Mouse (Mus musculus) erythroblast, embryonic 14.5 days (primary cell): Measurements from ENCODE around the gene Kcnma1. TPM values are rescaled to one million over a fixed set of nuclear protein-coding genes. Genes with fewer than 3 reads are reported as not detected.

Experiments used
- H3K27me3 ChIP-seq: 2 replicates; pipeline ENCODE4 v1.6.1; 2012; ENCODE audit warnings: inconsistent platforms; ENCODE audit not compliant: control insufficient read depth
- H3K36me3 ChIP-seq: 2 replicates; pipeline ENCODE4 v1.6.1; 2012; ENCODE audit warnings: mild to moderate bottlenecking, inconsistent platforms; ENCODE audit not compliant: control insufficient read depth
- H3K4me1 ChIP-seq: 2 replicates; pipeline ENCODE4 v1.6.1; 2012; ENCODE audit warnings: inconsistent platforms; ENCODE audit not compliant: control insufficient read depth
- H3K4me3 ChIP-seq: replicated peaks from 2 replicates; pipeline ENCODE3; 2012; ENCODE audit warnings: moderate library complexity, mild to moderate bottlenecking, inconsistent platforms
- H3K9me3 ChIP-seq: 2 replicates; pipeline ENCODE4 v1.6.1; 2012; ENCODE audit warnings: low read length, inconsistent platforms, mixed read lengths; ENCODE audit not compliant: control insufficient read depth
- GATA1 ChIP-seq: IDR thresholded peaks from 2 replicates; pipeline ENCODE4 v1.6.1; 2012; ENCODE audit warnings: low read length, inconsistent platforms, mixed read lengths
- TAL1 ChIP-seq: IDR thresholded peaks from 3 replicates; pipeline ENCODE4 v1.6.1; 2012; ENCODE audit warnings: low read length, inconsistent platforms, mixed read lengths
- polyA plus RNA-seq: library from polyadenylated mRNA; stranded (reverse); fragments of >175 nt; gene quantifications from 2 replicates; pipeline ENCODE4 v1.2.3, GENCODE M21; 2012

Kcnma1 gene
- polyA plus RNA-seq, 1 experiment = not detected

- H3K36me3 ChIP-seq = no peaks in the 10 kb centered on the region
- TF ChIP-seq GATA1 (no peak), TAL1 (no peak)
- no peaks in the 10 kb centered on the region for H3K4me1 ChIP-seq
- no peaks in the 10 kb centered on the region for H3K9me3 ChIP-seq
- H3K27me3 ChIP-seq = no peaks in the 10 kb centered on the region
- no peak overlapping the region for H3K4me3 ChIP-seq
Measured at GRCm38 (mm10) chr14:23626114-23626513, 388.2 kb downstream of the Kcnma1 start.

- Histone ChIP-seq H3K4me3 (no peak overlapping the region), H3K4me1 (no peaks in the 10 kb centered on the region), H3K9me3 (no peaks in the 10 kb centered on the region), H3K27me3 (no peaks in the 10 kb centered on the region), H3K36me3 (no peaks in the 10 kb centered on the region)
- TF ChIP-seq GATA1 (no peak), TAL1 (no peak)
Measured at GRCm38 (mm10) chr14:23625436-23625835, 388.9 kb downstream of the Kcnma1 start.

- H3K4me3 ChIP-seq = no peak overlapping the region
- no peaks in the 10 kb centered on the region for H3K4me1 ChIP-seq
- no peaks in the 10 kb centered on the region for H3K27me3 ChIP-seq
- H3K9me3 ChIP-seq = no peaks in the 10 kb centered on the region
- no peak for TF ChIP-seq GATA1
- TF ChIP-seq TAL1 = no peak
- no peaks in the 10 kb centered on the region for H3K36me3 ChIP-seq
Measured at GRCm38 (mm10) chr14:23624455-23624854, 389.8 kb downstream of the Kcnma1 start.

GRCm38 (mm10) chr14:23620685-23621084, 393.6 kb downstream of the Kcnma1 start:
- Histone ChIP-seq H3K36me3 (no peaks in the 10 kb centered on the region), H3K27me3 (no peaks in the 10 kb centered on the region), H3K4me1 (no peaks in the 10 kb centered on the region), H3K9me3 (no peaks in the 10 kb centered on the region), H3K4me3 (no peak overlapping the region)
- TF ChIP-seq TAL1 = no peak
- TF ChIP-seq GATA1 = no peak

GRCm38 (mm10) chr14:23618973-23619372, 395.3 kb downstream of the Kcnma1 start:
- H3K4me3 ChIP-seq = no peak overlapping the region
- no peaks in the 10 kb centered on the region for H3K4me1 ChIP-seq
- no peak for TF ChIP-seq GATA1
- TF ChIP-seq TAL1 = no peak
- no peaks in the 10 kb centered on the region for H3K36me3 ChIP-seq
- H3K9me3 ChIP-seq = no peaks in the 10 kb centered on the region
- H3K27me3 ChIP-seq = no peaks in the 10 kb centered on the region

GRCm38 (mm10) chr14:23618081-23618480, 396.2 kb downstream of the Kcnma1 start:
- Histone ChIP-seq H3K36me3 (no peaks in the 10 kb centered on the region), H3K27me3 (no peaks in the 10 kb centered on the region), H3K9me3 (no peaks in the 10 kb centered on the region), H3K4me3 (no peak overlapping the region), H3K4me1 (no peaks in the 10 kb centered on the region)
- TF ChIP-seq TAL1 (no peak), GATA1 (no peak)

- Histone ChIP-seq H3K27me3 (no peaks in the 10 kb centered on the region), H3K4me3 (no peak overlapping the region), H3K36me3 (no peaks in the 10 kb centered on the region), H3K9me3 (no peaks in the 10 kb centered on the region), H3K4me1 (no peaks in the 10 kb centered on the region)
- TF ChIP-seq TAL1 (no peak), GATA1 (no peak)
Measured at GRCm38 (mm10) chr14:23610054-23610453, 404.2 kb downstream of the Kcnma1 start.

- Histone ChIP-seq H3K36me3 (no peaks in the 10 kb centered on the region), H3K9me3 (no peaks in the 10 kb centered on the region), H3K27me3 (no peaks in the 10 kb centered on the region), H3K4me3 (no peak overlapping the region), H3K4me1 (no peaks in the 10 kb centered on the region)
- TF ChIP-seq TAL1 = no peak
- TF ChIP-seq GATA1 = no peak
Measured at GRCm38 (mm10) chr14:23605740-23606139, 408.6 kb downstream of the Kcnma1 start.

GRCm38 (mm10) chr14:23602937-23603336, 411.4 kb downstream of the Kcnma1 start:
- TF ChIP-seq GATA1 = no peak
- TF ChIP-seq TAL1 = no peak

GRCm38 (mm10) chr14:23602054-23602453, 412.2 kb downstream of the Kcnma1 start:
- Histone ChIP-seq H3K36me3 (no peaks in the 10 kb centered on the region), H3K27me3 (no peaks in the 10 kb centered on the region), H3K9me3 (no peaks in the 10 kb centered on the region), H3K4me1 (no peaks in the 10 kb centered on the region), H3K4me3 (no peak overlapping the region)
- TF ChIP-seq GATA1 (no peak), TAL1 (no peak)

More at GRCm38 (mm10) chr14:23602937-23603336, 411.4 kb downstream of the Kcnma1 start:
- no peaks in the 10 kb centered on the region for H3K4me1 ChIP-seq
- no peaks in the 10 kb centered on the region for H3K9me3 ChIP-seq
- H3K4me3 ChIP-seq = no peak overlapping the region
- no peaks in the 10 kb centered on the region for H3K36me3 ChIP-seq
- no peaks in the 10 kb centered on the region for H3K27me3 ChIP-seq
